Mouse (Mus musculus) embryonic facial prominence, embryonic 12.5 days (tissue): ENCODE results near the gene Chd1. TPM values are rescaled to one million over a fixed set of nuclear protein-coding genes. Genes with fewer than 3 reads are reported as not detected.
A peak's percentile ranks its signal among the peaks of the same experiment; 100 is the strongest.
"Not testable (repeated sequence)": the region's sequence is repeated elsewhere in the genome, so short reads cannot be mapped to it uniquely, and the experiment has no call there.

Experiments
- ATAC-seq: fragments of 200-750 bp; cut with Nextera tagmentation; 2 replicates; pipeline ENCODE4 v1.8.0; 2017; ENCODE audit not compliant: insufficient number of reproducible peaks, insufficient read depth, low FRiP score, low TSS enrichment
- H3K27ac ChIP-seq: fragments of 300-500 bp; sonication (generic); 2 replicates; pipeline ENCODE4 v1.5.1; 2016; ENCODE audit warnings: mild to moderate bottlenecking
- H3K27me3 ChIP-seq: fragments of 300-500 bp; sonication (generic); 2 replicates; pipeline ENCODE4 v1.6.1; 2016; ENCODE audit warnings: mild to moderate bottlenecking, moderate library complexity
- H3K36me3 ChIP-seq: fragments of 300-500 bp; sonication (generic); 2 replicates; pipeline ENCODE4 v1.6.1; 2016; ENCODE audit warnings: mild to moderate bottlenecking
- H3K4me1 ChIP-seq: fragments of 300-500 bp; sonication (generic); 2 replicates; pipeline ENCODE4 v1.6.1; 2016
- H3K4me2 ChIP-seq: fragments of 300-500 bp; sonication (generic); replicated peaks from 2 replicates; pipeline ENCODE4 v1.6.1; 2016; ENCODE audit warnings: mild to moderate bottlenecking, moderate library complexity
- H3K4me3 ChIP-seq: fragments of 300-500 bp; sonication (generic); 2 replicates; pipeline ENCODE4 v1.5.1; 2016; ENCODE audit warnings: mild to moderate bottlenecking
- H3K9ac ChIP-seq: fragments of 300-500 bp; sonication (generic); 2 replicates; pipeline ENCODE4 v1.6.1; 2016; ENCODE audit warnings: mild to moderate bottlenecking, moderate library complexity
- H3K9me3 ChIP-seq: fragments of 300-500 bp; sonication (generic); 2 replicates; pipeline ENCODE4 v1.6.1; 2016; ENCODE audit warnings: mild to moderate bottlenecking, moderate library complexity
- WGBS: fragments of 180-500 bp; shearing (Covaris S2); methylation state at CpG from one replicate; pipeline ENCODE4 v1.1.7; 2016; 5-methylcytosine and 5-hydroxymethylcytosine counted together
- polyA plus RNA-seq: library from polyadenylated mRNA; unstranded; fragments of >200 nt; fragmentation: Nextera tagmentation; extraction: Ambion mirVana; gene quantifications from 2 replicates; pipeline ENCODE4 v1.2.1, GENCODE M21; 2016

Chd1 gene
- polyA plus RNA-seq, 1 experiment from 2014 or later: 45.7 TPM

DNA sequence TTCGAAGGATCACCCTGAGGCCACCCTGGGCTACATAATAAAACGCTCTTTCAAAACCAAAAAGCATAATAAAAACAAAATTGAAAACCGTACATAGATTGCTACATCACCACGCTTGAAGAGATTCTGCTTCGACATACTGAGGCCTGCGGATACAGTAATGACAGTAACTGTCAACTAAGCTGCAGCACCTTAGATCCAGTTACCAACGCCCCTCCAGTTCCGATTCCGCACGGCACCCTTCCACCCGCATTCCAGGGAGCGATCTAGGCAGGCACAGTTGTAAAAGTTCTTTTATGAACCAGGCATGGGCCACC is 651 bp upstream of the Chd1 start:
- H3K27me3 ChIP-seq: no peaks in the 10 kb centered on the region
- ATAC-seq: peak; percentile 70

DNA sequence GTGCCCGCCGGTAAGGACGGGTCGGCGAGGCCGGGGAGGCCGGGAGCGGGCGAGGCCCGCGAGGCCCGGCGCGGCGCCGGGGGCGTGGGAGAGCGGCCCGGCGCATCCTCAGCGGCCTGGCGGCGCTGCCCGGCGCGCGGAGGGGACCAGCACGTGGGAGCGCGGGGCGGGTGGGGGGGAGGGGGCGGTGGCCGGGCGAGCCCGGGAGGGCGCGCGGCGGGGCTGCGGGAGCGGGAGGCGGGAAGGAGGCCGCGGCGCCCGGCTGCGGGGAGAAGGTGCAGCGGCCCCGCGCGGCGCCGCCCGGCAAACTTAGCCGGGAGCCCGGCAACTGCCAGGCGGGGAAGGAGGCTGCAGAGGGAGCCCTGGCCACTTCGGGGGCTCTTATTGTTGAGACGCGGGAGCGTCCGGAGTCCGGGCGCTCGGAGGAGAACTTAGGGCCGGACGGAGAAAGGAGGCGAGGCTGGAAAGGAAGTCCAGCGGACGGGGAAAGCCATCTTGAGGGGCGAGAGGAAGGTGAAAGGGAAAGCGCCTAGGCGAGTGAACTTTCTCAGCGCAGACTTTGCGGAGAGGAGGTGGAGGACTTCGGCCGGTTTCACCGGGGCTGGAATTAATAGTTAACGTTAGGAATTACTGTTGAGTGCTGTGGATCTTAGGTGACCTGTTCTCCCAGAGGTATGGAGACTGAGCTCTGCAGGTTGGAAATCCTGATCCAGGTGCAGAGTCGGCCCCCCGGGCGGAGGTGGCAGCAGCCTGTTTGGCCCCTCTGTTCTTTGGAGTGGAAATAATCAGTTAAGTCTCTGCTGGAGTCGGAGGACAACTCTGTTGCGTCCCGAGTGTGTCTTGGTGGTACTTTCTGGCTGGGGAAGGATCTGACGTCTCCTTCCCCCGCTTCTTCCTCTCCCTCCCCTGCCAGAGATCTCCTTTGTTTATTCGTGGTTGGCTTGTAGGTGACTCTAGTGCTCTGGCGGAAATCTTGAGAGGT is 827 bp downstream of the Chd1 start:
- whole genome bisulfite sequencing: under 1% methylated on average over 67 of the region's 89 CpGs
- H3K36me3 ChIP-seq: peaks cover 15% of the 10 kb centered on the region
- H3K9me3 ChIP-seq: no peaks in the 10 kb centered on the region
- peak overlapping the region; percentile 92 for H3K4me3 ChIP-seq
- no peaks in the 10 kb centered on the region for H3K27me3 ChIP-seq
- H3K4me2 ChIP-seq: peak overlapping the region; percentile 67
- peak; percentile 61 for ATAC-seq
- H3K9ac ChIP-seq: peak overlapping the region; percentile 97
- peak overlapping the region; percentile 96 for H3K27ac ChIP-seq
- peaks cover 4% of the 10 kb centered on the region; the same call in 1 of the 2 replicates for H3K4me1 ChIP-seq

More for the DNA sequence above, 651 bp upstream of the Chd1 start:
- Histone ChIP-seq H3K9me3 (no peaks in the 10 kb centered on the region), H3K4me2 (peak overlapping the region; percentile 50), H3K9ac (peak overlapping the region; percentile 97), H3K4me1 (peaks cover 4% of the 10 kb centered on the region; the same call in 1 of the 2 replicates), H3K27ac (peak overlapping the region; percentile 96), H3K4me3 (peak overlapping the region; percentile 92), H3K36me3 (peaks cover 10% of the 10 kb centered on the region)
- 6% methylated on average over 12 of the region's 12 CpGs for WGBS

- Histone ChIP-seq H3K9me3 (no peaks in the 10 kb centered on the region), H3K4me1 (no peaks in the 10 kb centered on the region; the same call in 1 of the 2 replicates), H3K9ac (no peak overlapping the region), H3K4me3 (no peak overlapping the region), H3K4me2 (no peak overlapping the region), H3K27ac (no peak overlapping the region), H3K36me3 (peaks cover 15% of the 10 kb centered on the region), H3K27me3 (no peaks in the 10 kb centered on the region)
- 70% methylated on average over 4 of the region's 4 CpGs for WGBS
- no peak for ATAC-seq
These were observed 9.7 kb downstream of the Chd1 start for GRCm38 (mm10) chr17:15714507-15714906.

- no peak overlapping the region for H3K4me2 ChIP-seq
- H3K9ac ChIP-seq: no peak overlapping the region
- 81% methylated on average over 3 of the region's 3 CpGs for WGBS
- no peak overlapping the region for H3K4me3 ChIP-seq
- no peaks in the 10 kb centered on the region for H3K9me3 ChIP-seq
- no peak overlapping the region for H3K27ac ChIP-seq
- H3K27me3 ChIP-seq: no peaks in the 10 kb centered on the region
- H3K4me1 ChIP-seq: no peaks in the 10 kb centered on the region; the same call in 1 of the 2 replicates
- peaks cover 9% of the 10 kb centered on the region; the same call in 1 of the 2 replicates for H3K36me3 ChIP-seq
- ATAC-seq: no peak
These were observed 10.5 kb downstream of the Chd1 start for GRCm38 (mm10) chr17:15715013-15715902.

DNA sequence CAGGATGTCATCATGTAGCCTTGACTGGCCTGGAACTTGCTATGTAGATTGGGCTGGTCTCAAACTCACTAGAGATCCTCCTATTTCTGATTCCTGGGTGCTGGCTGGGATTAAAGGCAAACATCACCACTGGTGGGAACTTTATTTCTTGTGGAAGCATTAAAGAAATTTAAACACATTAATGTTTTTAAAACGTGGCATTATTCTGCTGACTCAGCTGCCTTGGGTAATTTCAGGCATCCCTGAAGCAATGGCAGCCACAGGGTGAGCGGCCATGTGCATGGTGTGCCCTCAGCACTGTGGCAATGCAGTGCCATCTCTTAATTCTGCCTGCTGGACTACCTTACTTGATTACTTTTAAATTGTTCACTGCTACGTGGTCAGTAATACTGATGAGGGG is 11.2 kb downstream of the Chd1 start:
- Histone ChIP-seq H3K27me3 (no peaks in the 10 kb centered on the region), H3K4me2 (no peak overlapping the region), H3K4me1 (no peaks in the 10 kb centered on the region; the same call in 1 of the 2 replicates), H3K4me3 (no peak overlapping the region), H3K36me3 (peaks cover 9% of the 10 kb centered on the region; the same call in 1 of the 2 replicates), H3K27ac (no peak overlapping the region), H3K9ac (no peak overlapping the region), H3K9me3 (no peaks in the 10 kb centered on the region)
- no peak for ATAC-seq
- 85% methylated on average over 3 of the region's 3 CpGs for WGBS

GRCm38 (mm10) chr17:15720841-15721240 is 16.1 kb downstream of the Chd1 start:
- no peak overlapping the region for H3K9ac ChIP-seq
- no peak overlapping the region for H3K4me3 ChIP-seq
- H3K4me2 ChIP-seq: no peak overlapping the region
- H3K27me3 ChIP-seq: no peaks in the 10 kb centered on the region
- H3K27ac ChIP-seq: no peak overlapping the region
- peaks cover 20% of the 10 kb centered on the region for H3K36me3 ChIP-seq
- WGBS: 92% methylated on average over 3 of the region's 3 CpGs
- no peaks in the 10 kb centered on the region for H3K4me1 ChIP-seq
- no peaks in the 10 kb centered on the region for H3K9me3 ChIP-seq
- no peak for ATAC-seq

DNA sequence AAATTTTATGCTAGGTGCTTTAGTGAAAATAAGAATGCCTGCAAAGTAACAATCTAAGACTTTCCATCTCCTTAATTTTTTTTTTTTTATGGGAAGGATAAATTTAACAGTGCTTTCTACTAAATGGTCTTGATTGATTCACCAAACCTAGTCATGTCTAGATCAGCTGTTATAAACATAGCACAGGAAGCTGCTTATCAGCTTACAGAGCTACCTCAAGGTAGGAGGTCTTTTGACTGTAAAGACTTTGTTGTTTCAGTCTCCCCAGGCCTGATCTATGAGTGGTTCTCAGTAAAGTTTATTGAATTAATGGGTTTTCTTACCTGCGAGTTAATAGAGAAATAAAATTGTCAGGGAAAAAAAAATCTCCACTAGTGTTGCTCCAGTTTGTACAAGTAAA is 18.5 kb downstream of the Chd1 start:
- Histone ChIP-seq H3K9me3 (no peaks in the 10 kb centered on the region), H3K4me3 (no peak overlapping the region), H3K27me3 (no peaks in the 10 kb centered on the region), H3K36me3 (peaks cover 38% of the 10 kb centered on the region), H3K9ac (no peak overlapping the region), H3K4me2 (no peak overlapping the region), H3K27ac (no peak overlapping the region), H3K4me1 (no peaks in the 10 kb centered on the region)
- ATAC-seq: no peak
- WGBS: 89% methylated on average over 1 of the region's 1 CpGs

DNA sequence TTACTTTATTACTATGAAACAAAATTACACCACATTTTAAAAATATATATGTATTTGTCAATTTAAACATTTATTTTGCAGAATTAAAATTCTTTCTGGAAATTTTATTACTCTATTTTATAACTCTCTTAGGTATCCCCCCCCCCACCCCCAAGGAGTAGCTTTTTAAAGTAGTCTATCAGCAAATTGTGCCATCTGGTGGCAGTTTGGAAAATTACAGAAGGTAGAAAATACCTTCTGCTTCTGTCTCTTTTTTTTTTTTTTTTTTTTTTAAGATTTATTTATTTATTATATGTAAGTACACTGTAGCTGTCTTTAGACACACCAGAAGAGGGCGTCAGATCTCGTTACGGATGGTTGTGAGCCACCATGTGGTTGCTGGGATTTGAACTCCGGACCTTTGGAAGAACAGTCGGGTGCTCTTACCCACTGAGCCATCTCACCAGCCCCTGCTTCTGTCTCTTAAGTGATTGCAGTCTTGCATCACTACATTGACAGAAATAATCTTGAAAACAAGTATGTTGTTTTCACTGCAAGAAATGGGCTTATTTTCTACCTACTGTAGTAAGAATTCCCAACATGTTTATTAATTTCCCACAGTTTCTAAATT is 19.2 kb downstream of the Chd1 start:
- H3K9ac ChIP-seq, ATAC-seq, H3K27me3 ChIP-seq, H3K4me1 ChIP-seq, H3K4me2 ChIP-seq, H3K4me3 ChIP-seq, H3K27ac ChIP-seq, H3K9me3 ChIP-seq: not testable (repeated sequence)
- H3K36me3 ChIP-seq: peaks cover 38% of the 10 kb centered on the region
- 78% methylated on average over 5 of the region's 5 CpGs for WGBS

DNA sequence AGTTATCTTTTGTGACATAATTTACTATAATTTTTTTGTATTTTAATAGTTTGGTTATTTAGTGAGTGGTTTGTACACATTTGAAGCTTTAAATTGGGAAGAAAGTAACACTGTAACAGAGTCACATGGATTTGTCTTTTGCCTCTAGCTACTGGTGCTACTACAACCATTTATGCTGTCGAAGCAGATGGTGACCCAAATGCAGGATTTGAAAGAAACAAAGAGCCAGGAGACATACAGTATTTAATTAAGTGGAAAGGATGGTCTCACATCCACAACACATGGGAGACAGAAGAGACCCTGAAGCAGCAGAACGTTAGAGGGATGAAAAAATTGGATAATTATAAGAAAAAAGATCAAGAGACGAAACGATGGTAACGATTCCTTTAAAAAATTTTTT is 26.9 kb downstream of the Chd1 start:
- Histone ChIP-seq H3K27ac (no peak overlapping the region), H3K27me3 (no peaks in the 10 kb centered on the region), H3K4me1 (no peaks in the 10 kb centered on the region), H3K36me3 (peaks cover 57% of the 10 kb centered on the region), H3K9ac (no peak overlapping the region), H3K9me3 (no peaks in the 10 kb centered on the region), H3K4me2 (no peak overlapping the region), H3K4me3 (no peak overlapping the region)
- WGBS: 90% methylated on average over 5 of the region's 5 CpGs
- no peak for ATAC-seq

- H3K27ac ChIP-seq: no peak overlapping the region
- no peaks in the 10 kb centered on the region for H3K27me3 ChIP-seq
- peaks cover 54% of the 10 kb centered on the region for H3K36me3 ChIP-seq
- no peak for ATAC-seq
- H3K9me3 ChIP-seq: no peaks in the 10 kb centered on the region
- no peak overlapping the region for H3K4me3 ChIP-seq
- H3K4me1 ChIP-seq: no peaks in the 10 kb centered on the region
- no peak overlapping the region for H3K4me2 ChIP-seq
- 90% methylated on average over 10 of the region's 10 CpGs for WGBS
- H3K9ac ChIP-seq: no peak overlapping the region
These were observed 32.7 kb downstream of the Chd1 start for GRCm38 (mm10) chr17:15737346-15737917.

DNA sequence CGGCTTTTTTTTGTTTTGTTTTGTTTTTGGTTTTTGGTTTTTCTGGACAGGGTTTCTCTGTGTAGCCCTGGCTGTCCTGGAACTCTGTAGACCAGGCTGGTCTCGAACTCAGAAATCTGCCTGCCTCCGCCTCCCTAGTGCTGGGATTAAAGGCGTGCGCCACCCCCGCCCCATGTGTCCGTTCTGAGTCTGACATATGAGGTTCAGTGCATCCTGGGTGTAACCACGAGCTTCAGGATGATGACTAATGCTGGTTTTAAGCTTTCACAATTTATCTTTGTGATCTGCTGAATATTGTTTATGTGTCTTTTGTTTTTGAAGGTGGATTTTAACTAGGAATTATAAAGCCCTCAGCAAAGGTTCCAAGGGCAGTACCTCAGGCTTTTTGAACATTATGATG is 37.1 kb downstream of the Chd1 start:
- WGBS: 89% methylated on average over 8 of the region's 8 CpGs
- H3K36me3 ChIP-seq: peaks cover 58% of the 10 kb centered on the region
- no peak overlapping the region for H3K27ac ChIP-seq
- H3K27me3 ChIP-seq: no peaks in the 10 kb centered on the region
- H3K4me1 ChIP-seq: no peaks in the 10 kb centered on the region
- no peak overlapping the region for H3K4me2 ChIP-seq
- no peaks in the 10 kb centered on the region for H3K9me3 ChIP-seq
- H3K4me3 ChIP-seq: no peak overlapping the region
- H3K9ac ChIP-seq: no peak overlapping the region
- no peak for ATAC-seq
